Mouse (Mus musculus) urinary bladder, postnatal 14 days (tissue): ENCODE measurements around the gene Tbc1d2.
"Not testable (repeated sequence)": the region's sequence is repeated elsewhere in the genome, so short reads cannot be mapped to it uniquely, and the experiment has no call there.

Experiments used
- DNase-seq: peaks from one replicate; pipeline ENCODE4 v3.0.0; 2021; ENCODE audit warnings: low spot score

Gene Tbc1d2

DNA sequence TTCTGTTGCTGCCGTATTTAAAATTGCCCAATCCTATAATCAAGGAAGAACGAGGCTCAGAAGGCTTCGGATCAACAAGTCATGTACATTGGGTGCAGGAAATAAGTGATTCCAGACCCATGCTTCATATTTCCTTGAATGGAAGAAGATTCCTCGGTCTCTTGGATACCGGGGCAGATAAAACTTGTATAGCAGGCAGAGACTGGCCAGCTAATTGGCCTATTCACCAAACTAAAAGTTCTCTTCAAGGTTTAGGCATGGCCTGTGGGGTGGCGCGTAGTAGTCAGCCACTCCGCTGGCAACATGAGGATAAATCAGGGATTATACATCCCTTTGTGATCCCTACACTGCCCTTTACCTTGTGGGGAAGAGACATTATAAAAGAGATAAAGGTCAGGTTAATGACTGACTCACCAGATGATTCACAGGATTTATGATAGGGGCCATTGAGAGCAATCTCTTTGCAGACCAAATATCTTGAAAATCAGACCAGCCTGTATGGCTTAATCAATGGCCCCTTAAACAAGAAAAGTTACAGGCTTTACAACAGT lies 71.1 kb downstream of the Tbc1d2 start:
- DNase-seq, result not testable (repeated sequence)

DNA sequence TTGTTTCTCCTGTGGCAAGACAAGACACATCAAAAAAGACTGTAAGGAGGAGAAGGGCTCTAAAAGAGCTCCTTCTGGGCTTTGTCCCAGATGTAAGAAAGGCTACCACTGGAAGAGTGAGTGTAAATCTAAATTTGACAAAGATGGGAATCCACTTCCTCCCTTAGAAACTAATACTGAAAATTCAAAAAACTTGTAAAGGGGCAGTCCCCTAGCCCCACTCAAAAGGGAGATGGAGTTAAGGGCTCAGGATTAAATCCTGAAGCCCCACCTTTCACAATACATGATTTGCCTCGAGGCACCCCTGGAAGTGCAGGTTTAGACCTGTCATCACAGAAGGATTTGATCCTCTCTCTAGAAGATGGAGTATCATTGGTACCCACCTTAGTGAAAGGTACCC lies 71.8 kb downstream of the Tbc1d2 start:
- no peak for DNase-seq

DNA sequence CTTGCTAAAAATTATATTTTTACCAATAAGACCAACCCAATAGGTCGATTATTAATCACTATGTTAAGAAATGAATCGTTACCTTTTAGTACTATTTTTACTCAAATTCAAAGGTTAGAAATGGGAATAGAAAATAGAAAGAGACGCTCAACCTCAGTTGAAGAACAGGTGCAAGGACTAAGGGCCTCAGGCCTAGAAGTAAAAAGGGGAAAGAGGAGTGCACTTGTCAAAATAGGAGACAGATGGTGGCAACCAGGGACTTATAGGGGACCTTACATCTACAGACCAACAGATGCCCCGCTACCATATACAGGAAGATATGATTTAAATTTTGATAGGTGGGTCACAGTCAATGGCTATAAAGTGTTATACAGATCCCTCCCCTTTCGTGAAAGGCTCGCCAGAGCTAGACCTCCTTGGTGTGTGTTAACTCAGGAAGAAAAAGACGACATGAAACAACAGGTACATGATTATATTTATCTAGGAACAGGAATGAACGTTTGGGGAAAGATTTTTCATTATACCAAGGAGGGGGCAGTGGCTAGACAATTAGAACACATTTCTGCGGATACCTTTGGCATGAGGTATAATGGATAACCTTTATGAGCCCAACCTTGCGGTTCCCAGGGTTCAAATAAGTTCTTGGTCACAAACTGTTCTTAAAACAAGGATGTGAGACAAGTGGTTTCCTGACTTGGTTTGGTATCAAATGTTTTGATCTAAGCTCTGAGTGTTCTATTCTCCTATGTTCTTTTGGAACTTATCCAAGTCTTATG lies 74.3 kb downstream of the Tbc1d2 start:
- DNase-seq, result not testable (repeated sequence)

DNA sequence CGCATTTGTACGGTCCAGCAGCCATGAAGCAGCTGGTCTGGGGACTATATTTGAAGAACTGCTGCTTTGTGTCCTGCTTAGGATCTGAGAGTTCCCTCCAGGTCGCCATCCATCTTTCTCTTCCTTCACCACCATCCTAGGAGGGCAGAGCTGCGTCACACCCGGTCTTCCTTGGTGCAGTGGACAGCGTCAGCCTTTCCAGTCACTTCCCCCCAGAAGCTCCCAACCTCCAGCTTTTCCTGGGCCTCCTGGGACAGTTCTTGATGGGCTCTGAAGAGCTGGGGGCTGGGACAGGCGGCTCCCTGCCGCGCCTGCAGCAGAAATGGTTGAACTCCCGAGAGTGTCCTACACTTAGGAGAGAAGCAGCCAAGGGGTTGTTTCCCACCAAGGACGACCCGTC lies 75.2 kb downstream of the Tbc1d2 start:
- no peak for DNase-seq

DNA sequence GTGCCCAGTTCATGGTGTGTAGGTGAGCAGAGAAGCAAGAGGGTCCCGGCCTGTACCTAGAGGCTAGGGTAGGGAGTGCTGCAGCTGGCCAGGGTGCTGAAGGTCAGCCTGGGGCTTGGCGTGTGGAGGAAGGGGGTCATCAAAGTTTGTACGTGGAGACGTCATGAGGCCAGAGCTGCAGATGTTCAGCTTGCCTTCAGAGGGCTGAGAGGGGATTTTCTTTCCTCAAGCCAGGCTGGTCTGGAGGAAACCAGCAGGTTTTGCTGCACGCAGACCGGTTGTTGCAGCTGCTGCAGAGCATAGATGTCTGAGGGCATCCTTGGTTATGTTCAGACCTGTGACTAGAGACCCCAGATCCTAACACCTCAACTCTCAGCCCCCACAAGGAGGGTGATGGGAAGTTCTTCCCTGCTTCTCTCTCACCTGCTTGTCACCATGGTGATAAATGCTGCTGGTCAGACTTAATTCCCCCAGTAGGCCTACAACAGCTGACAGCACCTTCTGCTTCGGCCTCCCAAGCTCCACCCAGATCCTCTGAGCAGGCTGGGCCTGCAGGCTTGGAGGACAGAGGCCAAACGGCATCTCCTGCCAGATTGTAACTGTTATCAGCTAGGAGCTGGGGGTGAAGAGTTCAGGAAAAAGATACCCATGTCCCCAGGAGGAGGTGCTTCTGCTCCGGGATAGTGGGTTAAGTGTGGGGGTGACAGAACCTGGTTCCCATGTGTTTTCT lies 75.8 kb downstream of the Tbc1d2 start:
- DNase-seq, result no peak

DNA sequence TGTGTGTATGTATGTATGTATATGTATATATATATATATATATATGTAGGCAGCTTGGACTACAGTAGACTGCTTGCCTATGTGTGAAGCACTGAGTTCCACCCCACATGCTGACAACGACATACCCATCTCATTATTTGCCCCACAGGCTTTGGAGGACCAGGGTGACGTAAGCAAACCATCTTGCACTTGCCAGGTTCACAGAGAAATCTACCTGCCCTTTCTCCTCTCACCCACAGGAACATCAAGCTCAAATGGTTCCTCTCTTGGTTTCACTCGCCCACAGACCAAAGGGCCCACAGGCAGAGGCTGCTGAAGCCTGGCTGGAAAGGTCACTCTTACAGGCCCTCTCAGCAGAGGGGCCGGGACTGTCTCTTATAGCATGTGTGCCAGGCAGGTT lies 77.4 kb downstream of the Tbc1d2 start:
- no peak for DNase-seq

DNA sequence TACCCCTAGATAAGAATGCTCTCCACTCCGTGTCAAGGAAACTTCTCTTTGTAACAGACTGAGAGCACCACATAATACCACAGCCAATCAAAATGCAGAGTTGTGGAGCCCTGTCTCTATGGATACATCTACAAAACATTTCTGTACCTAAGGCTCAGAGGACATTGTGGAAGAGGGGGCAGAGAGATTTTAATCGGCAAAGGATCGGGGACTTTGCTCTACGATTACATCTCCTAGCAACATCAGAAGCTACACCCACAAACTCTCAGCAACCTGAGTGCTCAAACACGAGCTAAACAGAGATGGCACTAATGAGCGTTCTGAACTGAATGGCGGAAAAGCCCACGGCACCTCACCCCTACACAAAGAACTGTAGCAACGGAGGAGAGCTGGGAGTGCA lies 78.3 kb downstream of the Tbc1d2 start:
- DNase-seq, result no peak

DNA sequence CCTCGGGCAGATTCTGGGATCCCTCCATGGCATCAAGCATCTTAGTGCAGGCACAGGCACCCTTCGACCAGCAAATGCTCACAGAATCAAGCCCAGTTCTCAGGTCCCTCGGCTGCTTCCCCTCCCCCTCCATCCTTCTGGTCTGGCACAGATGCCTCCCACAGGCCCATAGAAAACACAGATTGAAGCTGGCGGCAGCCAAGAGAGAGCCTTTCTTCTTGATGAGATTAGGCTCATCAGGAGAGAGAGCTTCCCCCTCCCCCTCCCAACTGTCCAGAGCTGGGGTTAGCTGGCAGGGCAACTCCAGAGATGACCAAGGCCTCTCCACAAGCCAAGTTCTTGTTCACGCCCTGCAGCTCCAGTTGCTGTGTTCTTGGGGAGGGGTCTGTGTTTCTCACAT lies 80.3 kb downstream of the Tbc1d2 start:
- DNase-seq, result no peak

DNA sequence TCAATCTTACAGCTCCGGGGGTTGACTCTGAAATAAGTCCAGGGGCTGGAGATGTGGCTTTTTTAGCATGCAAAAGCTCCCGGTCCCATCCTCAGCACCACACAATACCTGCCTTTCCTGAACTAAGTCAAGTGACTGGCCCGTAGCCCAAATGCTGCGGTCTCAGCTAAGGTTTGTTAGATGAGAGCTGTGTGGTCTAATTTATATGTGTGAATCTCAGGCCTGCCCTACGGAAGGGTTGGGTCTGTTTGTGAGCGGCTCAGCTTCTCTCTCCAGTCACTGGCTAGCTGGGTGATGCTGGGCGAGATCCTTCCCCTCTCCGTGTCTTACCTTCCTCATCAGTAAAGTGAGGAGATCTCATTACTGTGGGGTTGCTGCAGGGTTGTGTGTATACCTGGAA lies 81.8 kb downstream of the Tbc1d2 start:
- no peak for DNase-seq

DNA sequence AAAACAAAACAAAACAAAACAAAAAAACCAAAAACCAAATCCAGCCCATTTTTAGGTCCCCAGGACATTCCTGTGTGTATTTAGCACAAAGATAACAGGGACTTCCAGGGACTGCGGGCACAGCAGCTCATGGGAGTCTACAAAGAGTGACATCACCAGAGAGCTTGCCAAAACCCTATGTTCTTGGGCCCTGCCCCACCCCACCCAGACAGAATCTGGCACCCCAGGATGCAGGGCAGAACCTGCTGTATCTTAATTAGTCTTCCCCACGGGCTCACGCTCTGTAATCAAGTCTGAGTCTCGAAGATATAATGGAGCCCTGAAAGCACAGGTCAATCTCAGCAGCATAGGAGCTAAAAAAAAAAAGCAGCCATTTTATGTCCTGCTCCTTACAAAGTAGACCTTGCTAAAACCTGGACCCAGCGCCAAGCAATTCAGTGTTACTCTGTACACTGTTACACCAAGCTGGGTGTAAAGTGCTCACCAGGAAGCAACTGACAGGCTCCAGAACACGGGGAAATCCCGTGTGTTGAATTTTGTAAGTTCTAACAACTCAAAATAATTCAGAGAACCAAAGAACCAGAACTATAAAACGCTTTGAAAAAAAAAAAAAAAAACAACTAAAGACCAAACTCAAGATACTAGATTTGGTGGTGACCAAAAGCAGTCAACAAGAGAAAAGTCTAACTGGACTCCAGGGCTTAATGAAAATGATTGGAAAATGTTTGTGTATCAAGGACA lies 82.9 kb downstream of the Tbc1d2 start:
- DNase-seq, result no peak

DNA sequence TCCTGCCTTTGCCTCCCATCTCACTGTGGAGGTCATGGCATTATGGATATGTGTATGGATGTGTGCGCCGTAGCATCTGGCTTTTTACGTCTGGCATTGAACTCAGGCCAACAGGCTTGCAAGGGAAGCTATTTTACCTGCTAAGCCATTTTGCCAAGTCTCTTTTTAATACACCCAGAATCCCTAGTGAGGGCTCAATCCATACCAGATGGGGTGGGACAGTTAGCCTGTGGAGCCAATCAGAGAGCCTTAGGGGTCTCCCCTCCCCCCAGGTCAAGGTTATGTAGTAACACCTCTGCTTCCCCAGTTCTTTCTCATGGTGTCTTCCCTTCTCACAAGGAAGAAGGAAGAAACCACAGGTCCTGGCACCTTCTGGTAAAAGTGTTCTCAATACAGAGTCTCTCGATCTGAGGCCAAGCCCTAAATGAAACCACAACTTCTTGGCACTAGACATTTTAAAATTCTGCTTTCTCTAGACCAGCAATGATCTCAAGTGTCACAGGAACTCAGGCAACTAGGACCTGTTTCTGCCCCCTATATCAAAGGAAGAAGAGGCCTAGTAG lies 84.5 kb downstream of the Tbc1d2 start:
- no peak for DNase-seq

DNA sequence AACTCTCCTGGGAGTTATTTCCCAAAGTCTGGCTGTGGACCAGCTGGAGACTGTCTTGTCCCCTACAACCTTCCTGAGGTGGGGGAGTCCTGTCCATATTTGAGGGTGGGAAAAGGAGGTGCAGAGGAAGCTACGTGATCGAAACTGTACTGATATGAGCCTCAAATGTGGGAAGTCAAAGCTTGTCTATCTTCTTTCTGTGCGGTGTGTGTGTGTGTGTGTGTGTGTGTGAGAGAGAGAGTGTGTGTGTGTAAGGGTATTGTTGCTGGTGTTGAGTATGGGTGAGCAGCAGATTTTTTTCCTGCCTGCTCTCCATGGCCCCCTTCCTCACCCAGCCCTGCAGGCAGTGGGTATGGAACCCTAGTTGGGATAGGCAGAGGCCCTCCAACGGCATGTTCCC lies 85.8 kb downstream of the Tbc1d2 start:
- DNase-seq, result no peak

DNA sequence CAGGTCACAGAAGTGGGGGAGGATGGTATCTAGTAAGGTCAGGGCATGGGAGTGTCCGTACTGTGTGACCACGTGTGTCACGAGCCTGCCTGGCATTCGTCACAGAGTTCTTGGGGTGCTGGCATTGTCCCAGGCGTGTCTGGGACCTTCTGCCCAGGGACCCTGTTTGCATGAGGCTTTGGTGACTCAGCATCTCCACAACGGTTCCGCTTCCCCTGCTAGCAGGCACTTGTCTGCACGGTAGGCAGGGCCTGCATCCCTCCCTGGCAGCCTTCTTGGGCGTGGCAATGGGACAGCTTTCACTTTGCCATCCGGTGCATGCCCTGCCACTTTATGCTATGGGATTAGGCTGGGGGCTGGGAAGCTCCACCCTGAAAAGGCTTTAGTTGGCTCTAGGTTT lies 86.2 kb downstream of the Tbc1d2 start:
- peak; percentile 83 for DNase-seq

DNA sequence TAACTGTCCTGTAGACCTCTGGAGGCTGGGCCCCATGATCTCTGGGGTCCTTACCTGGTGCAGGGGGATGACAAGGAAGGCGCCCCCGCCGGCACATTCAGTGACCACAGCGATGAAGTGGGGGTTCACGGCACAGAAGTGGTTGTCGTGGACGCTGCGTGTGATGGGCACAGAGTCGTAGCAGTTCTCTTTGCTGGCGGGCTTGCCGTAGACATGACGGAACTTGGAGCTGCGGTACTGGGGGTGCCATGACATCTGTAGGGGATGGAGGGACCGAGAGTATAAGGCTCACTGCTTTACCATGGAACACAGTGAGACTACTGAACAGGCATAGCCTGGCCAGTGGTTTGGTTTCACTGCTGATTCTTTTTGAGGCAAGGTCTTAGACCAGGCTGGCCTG lies 87.2 kb downstream of the Tbc1d2 start:
- no peak for DNase-seq

DNA sequence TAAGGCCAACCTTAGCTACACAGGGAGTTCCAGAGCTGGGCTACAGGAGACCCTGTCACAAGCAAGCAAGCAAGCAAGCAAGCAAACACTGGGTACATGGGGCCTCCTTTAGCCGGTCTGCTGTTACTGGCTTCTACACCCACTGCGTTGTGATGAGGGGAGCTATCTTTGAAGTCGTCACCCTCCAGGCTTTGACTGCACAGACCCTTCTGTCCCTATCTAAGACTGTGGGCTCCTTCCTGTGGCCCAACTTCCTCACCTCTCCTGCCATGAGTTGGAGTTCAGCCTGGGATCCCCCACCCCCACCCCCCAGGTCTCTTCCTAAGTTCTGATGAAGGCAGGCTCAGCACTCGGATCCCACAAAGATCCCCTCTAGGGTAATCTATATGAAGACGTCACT lies 88.0 kb downstream of the Tbc1d2 start:
- DNase-seq, result no peak

DNA sequence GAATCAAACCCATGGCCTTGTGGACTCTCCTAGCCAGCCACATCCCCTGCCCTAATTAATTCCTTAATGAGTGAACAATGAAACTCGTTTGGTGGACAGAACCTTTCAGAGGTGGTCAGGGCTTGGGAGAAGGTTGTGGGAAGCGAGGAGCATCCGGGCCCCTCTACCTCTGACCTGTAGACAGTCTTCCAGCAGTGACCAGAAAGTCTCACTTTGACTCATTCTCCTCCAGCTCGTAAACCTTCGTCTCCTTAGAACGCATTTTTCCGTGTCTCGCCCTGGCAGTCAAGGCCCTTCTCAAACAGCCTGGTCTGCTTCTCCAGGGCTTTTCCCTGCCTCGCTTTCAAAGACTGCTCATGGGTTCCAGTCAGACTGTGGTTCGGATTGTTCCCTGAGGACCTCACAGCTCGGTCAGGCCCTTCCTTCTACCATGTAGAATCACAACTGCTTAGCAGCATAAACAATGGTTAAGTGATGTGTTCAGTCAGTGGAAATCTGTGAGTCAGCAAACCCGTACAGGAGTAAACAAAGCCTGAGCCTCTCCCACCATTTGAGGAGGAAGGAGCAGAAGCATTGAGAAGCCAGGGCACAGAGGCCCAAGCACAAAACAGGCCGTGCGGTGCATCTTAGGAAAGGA lies 89.8 kb downstream of the Tbc1d2 start:
- DNase-seq, result no peak

DNA sequence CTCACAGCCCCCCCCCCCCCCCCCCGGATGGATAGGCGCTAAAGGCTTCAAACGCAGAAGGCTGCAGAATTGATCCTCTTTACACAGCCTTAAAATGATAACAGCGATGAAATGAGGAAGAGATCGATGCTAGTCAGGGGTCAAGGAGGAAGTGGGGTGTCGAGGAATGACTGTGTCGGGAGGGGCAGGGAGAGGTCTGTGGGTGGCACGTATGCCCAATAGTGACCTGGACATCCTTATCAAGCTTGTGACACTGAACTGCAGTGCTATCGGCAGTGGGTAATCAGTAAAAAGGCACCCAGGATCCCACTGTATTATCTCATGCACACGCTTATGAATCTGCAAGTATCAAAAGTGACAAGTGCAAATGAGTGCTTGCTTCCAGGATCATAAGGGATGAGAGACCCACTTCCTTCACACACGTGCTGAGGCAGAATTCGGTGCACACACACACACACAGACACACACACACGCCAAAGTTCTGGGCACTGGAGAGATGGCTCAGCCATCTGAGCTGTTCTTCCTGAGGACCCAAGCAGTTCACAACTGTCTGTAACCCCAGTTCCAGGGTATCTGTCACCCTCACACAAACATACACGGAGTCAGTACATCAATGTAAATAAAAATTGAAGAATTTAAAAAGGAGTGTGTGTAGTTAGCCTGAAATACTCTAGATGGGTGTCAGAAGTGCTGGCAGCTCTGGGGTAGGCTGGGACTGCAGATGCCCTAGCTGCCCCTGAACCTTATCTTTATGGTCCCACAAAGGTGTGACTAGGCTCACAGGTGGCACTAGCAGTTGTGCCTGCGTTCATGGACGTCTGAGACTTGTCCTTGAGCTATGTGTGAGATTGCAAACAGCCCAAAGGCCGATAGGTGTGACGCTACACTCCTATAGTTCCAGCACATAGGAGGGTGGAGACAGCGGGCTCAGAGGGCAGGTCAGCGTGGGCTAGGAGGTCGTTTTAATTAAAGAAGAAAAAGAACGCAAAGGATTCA lies 91.0 kb downstream of the Tbc1d2 start:
- no peak for DNase-seq

DNA sequence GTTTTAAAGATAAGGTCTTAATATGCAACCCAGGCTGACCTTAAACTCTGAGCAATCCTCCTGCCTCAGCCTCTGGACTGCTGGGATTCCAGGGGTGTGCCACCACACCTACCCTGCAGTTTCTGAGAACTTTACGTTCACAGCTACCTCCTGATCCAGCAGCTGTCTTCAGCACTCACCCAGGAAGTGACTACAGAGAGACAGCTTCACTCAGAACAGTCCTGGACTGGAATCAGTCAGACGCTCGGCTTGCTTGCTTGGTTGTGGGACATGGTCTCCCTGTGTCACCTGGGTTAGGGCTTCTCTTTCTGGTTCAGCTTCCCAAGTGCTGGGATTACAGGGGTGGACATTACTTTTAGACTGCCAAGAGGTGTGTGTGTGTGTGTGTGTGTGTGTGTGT lies 93.1 kb downstream of the Tbc1d2 start:
- no peak for DNase-seq

DNA sequence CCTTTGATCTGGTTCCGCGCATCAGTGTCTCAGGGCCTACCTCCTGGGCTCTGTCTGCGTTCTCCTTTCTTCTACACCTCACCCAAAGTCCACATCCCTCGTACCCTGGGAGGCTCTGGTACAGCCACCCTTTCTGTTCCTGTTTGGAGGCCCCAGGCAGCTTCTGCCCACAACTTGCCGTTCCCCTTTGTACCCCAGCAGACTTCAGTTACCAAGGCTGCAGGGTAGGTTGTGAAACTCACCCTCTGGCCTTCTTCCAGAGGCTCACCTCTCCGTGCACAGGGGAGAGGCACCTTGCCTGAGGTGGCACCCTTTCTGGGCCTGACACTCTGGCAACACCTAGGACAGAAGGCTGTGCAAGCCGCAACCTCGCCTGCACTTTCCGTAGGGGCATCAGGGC lies 94.2 kb downstream of the Tbc1d2 start:
- peak; percentile 51 for DNase-seq
